Mouse (Mus musculus) retina, adult 2 months (tissue): ENCODE data around the gene Lca5l.
A peak's percentile ranks its signal among the peaks of the same experiment; 100 is the strongest.

Experiments used
- DNase-seq: peaks from one replicate; pipeline ENCODE4 v3.0.0-alpha.2; 2012; ENCODE audit warnings: low read depth, low spot score

Lca5l gene

DNA sequence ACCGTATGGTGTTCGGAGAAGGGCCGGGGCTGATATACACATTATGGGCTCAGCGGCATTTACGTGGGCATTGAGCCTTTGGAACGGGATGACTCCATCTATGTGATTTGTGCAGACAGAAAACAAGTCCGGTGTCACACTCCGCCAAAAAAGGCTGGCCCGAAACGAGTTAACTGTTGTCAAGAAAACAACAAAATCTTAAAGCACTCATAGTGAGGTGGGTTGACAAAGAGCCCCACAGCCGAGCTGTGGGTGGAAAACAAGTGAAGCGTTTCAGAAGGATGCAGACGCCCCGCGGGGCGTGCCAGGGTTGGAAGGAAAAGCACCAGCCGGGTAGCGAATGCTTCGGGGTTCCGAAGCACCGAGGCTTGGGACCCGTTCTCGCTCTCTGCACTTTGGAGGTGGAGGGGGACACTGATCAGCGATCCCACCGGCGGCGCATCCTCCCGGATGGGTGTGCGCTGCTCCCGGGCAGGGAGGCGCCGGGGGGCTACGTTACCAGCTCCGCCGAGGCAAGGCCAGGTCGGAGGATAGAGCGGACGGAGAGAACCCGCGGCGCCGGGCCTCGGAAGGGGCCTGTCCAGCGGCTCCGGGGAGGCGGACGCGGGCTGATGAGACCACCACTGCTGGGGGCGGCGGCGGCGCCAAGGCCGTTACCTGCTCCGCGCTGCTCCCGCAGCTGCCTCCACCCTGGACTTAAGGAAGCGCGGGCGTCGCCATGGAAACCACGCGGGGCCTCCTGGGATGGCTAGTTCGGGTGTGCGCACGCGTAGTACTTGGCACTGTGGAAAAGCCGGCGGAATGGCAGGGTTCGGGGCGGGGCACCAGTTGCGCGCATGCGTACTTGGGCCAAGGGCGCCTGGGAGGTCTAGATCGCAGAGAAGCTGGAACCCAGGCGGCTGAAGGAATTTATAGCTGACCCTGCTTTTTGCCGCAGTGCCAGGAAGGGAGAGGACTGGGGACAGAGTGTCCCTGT lies at the start of gene Lca5l:
TSS of gene Lca5l (minus strand) at position 741 of the 976 bp plus-strand sequence.
- DNase-seq = peak; percentile 98

DNA sequence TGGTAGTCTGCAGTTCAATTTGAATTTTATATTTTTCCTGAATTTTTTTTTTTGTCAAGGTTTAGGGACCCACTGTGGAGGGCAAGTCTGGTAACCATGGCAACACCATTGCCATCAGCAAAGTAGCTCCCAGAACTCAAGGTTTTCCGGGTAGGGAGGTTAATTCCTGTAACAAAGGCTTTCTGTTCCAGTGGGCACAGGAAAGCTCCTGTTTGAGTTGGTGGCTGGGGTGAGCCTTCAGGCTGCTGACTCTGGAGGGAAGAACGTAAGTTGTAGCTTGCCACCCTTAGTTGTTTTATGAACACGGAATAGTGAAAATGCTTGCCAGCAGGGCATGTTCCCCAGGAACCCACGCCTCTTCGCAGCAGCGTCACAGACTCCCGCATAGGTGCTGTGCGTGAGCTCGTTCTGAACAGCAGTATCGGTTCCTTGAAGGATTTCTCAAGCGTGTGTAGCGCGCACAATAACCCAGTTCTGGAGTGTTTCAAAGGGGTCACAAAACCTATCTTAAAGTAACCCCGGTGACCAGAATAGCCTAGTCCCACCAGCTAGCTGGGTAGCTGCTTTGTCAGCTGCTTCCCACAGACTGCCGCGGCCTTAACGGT lies 43.4 kb upstream of the Lca5l start, which contains the start of gene B3galt5:
TSS of gene B3galt5 (plus strand) at position 436 of the 605 bp plus-strand sequence.
- no peak for DNase-seq

DNA sequence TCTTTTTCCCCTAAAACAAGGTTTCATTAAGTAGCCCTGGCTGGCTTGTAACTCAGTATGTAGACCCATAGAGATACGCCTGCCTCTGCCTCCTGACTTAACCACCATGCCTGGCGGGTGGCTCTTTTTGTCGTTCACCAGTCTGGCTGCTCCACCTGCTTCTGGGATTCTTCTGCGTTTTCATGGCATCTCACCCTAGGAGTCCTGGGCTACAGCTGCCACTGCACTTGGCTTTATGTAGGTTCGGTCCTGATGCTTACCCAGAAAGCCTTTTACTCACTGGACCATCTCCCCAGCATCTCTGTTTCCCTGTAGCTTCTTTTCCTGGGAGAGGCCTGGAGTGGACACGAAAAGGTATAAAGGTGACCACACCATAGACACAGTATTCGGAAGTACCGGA lies 41.9 kb upstream of the Lca5l start:
- DNase-seq = no peak

DNA sequence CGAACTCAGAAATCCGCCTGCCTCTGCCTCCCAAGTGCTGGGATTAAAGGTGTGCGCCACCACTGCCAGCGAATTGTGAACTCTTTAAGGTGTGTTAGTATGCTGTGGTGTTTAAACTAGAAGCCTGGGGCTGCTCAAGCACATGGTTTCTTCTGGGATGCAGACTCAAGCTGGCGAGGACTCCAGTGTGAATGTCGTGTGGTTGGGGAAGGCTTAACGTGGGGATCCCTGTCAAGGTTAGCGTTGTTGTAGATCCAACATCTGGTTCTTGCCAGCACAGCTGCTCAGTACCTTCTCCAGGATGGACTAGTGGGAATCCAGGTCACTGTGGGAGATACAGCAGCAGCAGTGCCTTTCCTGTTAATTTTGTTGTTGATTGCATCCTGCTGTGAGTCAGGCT lies 39.9 kb upstream of the Lca5l start:
- DNase-seq = no peak

DNA sequence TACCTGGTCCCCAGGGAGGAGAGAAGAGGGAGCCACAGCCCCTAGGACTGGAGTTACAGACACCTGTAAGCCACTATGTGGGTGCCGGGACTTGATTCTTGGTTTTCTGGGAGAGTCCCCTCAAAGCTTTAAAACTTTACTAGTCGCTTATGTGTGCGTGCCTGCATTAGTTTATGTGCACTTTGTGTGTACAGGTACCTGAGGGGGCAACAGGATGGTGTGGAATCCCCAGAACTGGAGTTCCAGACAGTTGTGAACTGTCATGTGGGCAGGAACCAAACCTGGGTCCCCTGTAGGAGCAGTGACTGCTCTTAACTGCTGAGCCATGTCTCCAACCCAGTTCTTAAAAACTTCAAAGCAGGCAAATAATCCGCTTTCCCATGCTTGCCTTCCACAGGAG lies 39.2 kb upstream of the Lca5l start:
- no peak for DNase-seq

DNA sequence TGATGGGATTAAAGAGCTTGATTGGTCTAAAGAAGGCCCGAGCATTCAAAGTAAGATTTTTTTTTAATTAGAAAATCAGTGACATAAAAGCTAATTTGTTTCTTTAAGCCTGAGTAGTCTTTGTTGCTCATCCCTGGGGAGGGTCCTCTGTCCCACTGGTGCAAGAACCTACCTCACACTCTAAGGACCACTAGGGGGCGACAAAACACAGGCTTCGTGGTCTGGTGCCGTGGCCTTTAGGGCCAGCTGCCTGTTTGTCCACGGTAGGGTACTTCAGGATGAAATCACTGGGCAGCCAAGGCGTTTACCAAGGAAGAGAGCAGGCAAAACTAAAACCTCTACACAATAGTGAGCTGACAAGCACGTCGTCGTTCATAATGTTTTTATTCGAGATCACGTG lies 38.3 kb upstream of the Lca5l start:
- DNase-seq = peak; percentile 56

DNA sequence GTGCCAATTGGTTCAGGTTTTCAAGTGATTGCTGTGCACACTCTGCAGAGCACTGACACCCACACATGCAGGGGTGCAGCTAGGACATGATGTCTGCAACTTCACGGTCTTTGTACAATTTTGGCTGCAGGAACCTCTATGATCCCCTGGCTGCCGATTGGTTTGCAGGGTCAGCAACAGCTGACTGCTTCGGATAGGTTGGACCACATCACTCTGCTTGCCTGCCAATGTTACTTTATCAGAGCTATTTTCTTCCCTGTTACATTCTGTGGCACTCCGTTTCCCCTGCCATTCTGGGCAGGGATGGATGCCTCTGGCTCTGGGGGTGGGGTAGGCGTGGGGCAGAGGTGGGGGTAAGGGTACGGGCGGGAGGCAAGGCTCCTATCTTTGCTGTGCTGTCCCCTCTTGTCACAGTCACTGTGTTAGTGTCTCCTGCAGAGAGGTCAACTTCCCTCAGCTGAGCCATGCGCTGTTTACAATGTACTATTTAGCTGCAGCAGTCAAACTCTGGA lies 37.0 kb upstream of the Lca5l start:
- no peak for DNase-seq

DNA sequence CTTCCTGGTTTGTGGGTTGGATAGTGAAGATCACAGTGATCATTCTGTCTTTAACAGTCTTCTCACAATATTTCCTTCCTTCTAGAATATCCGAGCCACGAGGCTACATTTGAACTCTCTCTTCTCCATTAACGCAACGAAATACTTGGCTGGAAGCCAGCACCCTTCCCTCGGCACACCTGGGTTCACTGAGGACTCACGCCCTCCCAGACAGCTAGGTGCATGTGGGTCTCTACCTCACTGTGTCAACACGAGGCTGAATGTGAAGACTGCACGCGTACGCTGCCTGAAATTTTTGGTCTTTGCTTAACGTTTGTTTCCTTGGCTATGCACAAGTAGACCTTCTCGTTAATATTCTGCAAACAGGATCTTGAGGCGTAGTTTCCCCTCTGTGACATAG lies 36.4 kb upstream of the Lca5l start:
- DNase-seq = no peak

DNA sequence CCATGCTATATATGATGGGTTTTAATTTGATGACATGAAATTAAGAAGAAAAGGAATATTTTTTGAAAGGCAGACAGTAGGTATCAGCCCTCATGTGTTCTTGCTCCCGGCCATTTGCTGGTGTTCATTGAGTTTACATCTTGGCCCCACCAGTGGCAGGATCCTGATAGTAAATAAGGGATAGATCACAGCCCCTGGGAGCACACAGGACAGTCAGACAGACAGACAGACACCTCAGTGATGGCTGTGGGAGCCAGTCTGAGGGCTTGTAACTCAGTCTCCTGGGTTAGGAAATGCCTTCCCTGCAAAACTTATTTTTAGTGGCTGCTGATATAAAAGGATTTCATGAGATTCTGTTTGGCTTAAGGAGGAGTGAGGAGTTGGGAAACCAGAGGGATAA lies 30.4 kb upstream of the Lca5l start:
- DNase-seq = no peak

DNA sequence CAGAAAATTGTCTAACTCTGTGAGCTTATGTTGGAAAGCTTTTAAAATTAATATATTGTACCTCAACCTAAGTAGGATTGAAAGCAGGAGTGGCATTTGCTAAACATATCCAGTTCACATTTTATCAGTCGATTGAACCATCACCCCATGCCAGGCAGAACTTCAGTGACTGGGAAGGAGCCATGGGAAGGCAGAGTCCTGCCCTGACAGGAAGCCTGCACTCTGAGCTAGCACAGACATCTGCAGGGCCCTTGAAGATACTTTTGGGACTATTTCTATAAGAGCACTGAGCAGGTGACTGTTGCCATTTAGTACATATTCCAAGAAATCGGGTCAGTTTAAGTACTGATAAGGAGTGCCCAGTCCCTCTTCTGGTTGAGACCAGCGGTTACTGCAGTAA lies 29.9 kb upstream of the Lca5l start:
- no peak for DNase-seq

DNA sequence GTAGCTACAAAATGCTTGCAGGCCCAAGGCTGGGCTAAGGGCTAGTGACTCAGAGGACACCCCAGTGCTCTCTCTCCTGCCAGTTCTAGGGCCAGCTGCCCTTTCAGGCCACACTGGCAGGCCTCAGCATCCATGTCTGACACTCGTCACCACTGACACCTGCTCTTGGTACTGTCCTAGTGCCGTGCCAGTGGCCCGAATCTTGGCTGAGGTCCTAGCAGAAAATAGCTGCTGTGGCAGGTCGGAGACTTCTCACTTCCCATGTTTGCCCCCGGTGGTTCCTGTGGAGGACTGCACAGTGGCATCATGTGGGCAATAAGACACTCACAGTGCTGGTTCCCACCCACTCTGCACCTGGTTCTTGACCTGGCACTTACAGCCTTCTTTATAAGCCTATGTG lies 29.4 kb upstream of the Lca5l start:
- no peak for DNase-seq

DNA sequence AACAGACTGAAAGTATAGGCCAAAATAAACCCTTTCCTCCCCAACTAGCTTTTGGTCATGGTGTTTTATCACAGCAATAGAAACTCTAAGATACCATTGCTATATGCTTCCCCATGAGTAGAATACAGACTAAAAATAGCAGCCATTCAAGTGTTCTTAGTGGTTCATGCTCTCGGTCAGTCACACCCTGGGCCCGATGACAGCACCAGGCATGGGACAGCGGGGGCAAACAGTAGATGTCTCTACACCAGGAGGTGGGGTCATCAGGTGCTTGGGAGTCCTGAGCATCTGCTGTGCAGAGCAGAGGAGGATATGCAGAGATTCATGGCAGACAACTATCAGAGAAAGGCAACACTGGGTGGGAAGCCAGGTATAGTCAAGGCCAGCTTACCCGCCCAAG lies 21.0 kb upstream of the Lca5l start:
- no peak for DNase-seq

DNA sequence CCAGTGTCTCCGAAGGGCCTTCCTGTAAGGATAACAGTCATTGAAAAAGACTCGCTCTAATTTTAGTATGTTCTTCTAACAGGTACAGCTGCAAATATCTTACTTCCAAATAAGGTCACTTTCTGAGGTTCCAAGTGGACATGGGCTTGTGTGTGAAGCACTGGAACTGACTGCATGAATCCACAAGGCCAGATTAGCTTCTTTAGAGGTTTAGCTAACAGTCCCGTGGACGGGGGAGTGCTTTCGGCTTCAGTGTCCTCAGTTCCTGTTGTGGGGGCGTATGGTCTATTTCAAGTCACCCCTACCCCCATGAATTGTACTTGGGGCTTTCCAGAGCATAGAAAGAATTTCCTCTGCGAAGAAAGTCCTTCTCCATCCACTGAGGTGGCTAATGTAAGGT lies 18.8 kb upstream of the Lca5l start:
- DNase-seq = no peak

DNA sequence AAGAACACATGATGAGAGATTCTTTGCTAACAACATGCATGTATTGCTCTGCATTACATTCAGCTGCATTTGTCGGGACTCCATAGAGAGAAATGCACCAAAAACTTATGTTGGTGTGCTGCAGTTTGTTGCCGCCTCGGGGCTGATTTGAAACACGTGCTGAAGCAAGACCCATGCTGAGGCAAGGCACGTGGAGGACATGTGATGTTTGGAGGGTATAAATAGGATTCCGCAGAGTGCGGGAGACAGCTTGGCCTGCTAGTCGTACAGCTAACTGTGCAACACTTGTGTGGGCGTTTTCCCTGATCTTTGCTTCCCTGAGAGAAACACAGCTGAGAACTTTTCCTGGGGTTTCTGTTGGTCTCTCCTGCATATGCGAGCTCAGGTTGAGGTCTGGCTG lies 17.7 kb upstream of the Lca5l start:
- no peak for DNase-seq

DNA sequence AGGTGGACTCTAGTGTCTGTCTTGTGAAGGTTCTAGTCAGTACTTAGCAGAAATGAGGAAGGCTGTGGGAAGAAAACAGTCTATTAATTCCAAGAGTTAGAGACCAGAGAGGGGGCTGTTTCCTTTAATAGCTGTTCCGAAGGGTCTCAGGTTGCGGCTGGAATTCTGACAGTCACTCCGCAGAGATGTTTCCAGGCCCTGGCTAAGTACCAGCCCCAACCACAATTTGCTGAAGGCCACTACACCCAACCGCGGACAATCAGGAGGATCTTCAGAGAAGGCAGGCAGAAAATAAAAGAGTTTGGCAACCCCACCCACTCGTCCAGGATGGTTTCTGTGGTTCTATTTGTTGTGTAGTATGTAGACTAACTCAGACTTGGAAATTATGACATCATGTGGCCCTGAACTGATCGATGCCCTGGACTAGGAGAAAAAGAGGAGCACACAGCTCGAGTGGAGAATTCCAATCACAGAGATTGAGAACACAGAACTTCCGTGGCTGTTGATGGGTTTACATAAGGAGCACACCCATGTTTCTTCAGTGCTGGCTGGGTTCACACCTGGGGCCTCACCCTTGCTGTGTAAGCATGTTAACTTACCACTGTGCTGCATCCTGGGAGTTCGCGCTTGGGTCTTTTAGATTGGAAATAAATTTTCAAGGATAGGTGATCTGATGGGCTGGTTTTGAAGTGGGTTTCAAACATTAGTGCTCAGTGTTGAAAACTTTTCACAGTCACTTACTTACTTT lies 9.6 kb upstream of the Lca5l start:
- DNase-seq = no peak

DNA sequence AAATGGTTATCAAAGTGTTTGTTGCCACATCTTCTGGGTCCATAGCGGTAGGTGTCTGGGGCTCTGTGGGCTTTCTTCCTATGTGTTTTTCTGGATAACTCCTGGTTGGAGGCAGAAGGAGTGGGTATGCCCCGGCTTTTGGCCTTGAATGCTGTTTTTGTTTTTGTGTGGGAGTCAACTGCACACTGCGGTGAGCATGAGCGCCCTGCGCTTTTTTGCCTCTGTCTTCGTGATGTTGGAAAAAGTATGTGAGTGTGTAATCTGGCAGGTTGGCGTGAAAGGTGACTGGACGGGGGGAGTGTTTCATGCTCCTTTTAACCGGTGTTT lies 8.6 kb upstream of the Lca5l start:
- DNase-seq = no peak

DNA sequence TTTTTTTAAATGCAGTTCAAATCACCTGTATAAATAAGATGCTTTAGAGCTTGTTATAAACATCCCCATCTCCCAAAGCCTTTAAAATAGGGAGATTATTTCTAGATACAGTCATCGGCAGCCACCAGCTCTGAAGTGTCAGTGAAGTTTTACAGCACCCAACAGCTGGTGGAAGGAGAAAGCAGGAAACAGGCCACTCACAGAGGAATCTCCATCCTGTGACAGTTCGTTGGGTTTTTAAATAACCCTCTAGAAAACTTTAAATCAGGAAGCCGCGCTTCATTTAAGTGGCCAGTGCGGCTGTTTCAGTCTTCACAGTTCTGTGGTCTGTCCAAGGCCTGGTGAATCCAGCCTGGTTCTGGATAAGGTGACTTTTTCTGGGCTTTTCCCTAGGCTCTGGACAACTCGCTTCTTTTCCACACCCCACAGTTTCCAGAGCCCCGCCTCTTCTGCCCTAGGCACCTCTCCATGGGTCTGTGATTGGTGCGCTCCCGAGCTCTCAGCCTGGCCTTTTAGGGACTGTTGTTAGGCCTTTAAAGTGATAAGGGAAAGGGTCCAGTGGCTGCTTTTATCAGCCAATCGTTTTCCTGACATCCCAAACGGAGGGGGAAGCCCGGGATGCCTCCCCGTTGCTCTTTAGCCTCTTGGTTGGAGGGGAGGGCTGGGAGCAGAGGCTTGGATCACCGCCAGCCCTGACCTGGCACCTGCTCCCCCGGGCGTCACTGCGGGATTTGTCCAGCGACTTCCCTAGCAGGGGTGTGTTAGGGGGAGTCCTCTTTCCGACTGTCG lies 8.0 kb upstream of the Lca5l start, which contains the start of gene Sh3bgr:
TSS of gene Sh3bgr (plus strand) at position 538 of the 789 bp plus-strand sequence.
- no peak for DNase-seq

DNA sequence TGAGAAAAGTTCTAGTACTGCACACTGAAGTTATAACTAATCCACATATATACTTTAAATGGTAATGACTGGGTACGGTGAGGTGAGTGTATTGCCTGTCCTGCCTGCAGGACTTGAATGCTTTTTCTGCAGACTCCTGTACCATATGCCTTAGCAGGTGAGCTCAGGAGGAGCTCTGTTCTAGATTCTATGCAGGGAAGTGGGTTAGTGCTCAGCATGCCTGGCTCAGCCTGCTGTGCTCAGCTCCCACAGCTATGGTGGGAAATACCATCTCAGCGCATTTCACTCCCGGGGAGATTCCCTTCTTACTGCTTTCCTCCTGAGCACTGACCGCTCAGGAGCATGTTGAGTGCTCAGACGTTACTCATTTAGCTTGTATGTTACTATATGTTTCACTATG lies 4.5 kb downstream of the Lca5l start:
- DNase-seq = no peak

DNA sequence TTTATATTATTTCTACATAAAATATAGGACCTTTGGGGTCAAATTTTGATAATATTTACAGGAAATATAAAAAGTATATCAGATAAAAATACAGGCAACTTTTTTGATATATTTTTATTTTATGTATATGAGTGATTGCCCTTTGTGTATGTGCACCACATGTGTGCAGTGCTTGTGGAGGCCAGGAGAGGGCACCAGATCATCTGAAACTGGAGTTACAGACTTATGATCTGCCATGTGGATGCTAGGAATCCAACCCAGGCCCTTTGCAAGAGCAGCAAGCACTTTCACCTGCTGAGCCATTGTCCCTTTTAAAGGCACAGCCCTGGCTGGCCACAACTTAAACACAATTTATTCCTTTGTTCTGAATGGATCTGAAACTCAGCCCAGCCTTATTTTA lies 12.9 kb downstream of the Lca5l start:
- DNase-seq = no peak

DNA sequence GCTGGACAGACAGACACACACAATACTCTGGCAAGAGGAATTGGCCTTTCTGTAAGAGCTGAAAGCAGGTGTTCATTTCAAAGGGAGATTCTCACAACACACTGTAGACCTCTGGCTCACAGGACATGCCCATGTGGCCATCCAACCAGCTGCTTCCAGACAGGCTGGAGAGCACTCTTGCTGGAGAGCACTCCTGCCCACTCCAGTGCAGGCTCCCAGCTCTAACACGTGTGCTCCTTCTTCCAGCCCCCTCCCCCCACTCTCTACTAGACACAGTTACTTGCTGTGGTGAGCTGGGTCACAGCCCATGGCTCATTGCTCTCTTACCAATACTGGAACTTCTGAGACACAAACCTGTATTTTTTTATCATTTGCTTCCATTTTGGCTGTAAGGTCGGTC lies 16.7 kb downstream of the Lca5l start:
- no peak for DNase-seq

DNA sequence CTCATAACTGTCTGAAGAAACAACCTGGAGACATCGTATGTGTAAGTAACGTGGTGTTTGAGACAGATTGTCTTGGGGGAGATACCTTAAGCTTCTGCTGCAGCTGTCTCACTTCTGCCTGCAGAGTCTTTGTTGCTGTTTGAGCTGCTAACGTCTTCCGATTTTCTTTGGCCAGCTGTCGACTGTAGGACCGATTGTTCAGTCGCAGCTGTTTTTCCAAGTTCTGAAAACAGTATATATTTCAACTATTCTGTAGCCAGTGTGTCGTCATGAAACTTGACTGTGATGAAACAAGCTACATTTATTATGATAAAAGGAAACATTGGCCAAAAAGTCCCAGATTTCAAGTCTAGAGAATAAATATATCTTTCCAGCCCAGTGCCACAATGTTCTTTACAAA lies 18.4 kb downstream of the Lca5l start:
- DNase-seq = no peak
